Mouse (Mus musculus): ENCODE data around the gene Nedd1. TPM values are rescaled to one million over a fixed set of nuclear protein-coding genes. Genes with fewer than 3 reads are reported as not detected.

Nedd1 gene
- 52.5 and 54.1 TPM in 2 replicates for polyA plus RNA-seq (2014; fragmentation: Nextera tagmentation; extraction: Ambion mirVana)

- DNase-seq (ENCODE audit: low spot score), result peak; percentile 95
- 0% methylated on average over 56 of the region's 57 CpGs for WGBS
- ATAC-seq (ENCODE audit: insufficient number of reproducible peaks, low FRiP score, low TSS enrichment, low read depth), result peak; percentile 97
- Histone ChIP-seq H3K9me3 (ENCODE audit: control insufficient read depth, low read length) (no peaks in the 10 kb centered on the region), H3K27ac (replicated peaks; ENCODE audit: low read depth, low read length) (peak within 1 kb of the TSS; percentile 11; the same call in 1 of the 2 replicates), H3K4me1 (ENCODE audit: control insufficient read depth, insufficient read depth, low read length) (no peaks in the 10 kb centered on the region), H3K9ac (ENCODE audit: low read length) (peak within 1 kb of the TSS; percentile 81), H3K4me2 (ENCODE audit: low read depth, severe bottlenecking) (peak within 1 kb of the TSS; percentile 66), H3K36me3 (ENCODE audit: control insufficient read depth, insufficient read depth, low read length) (no peaks in the 10 kb centered on the region), H3K4me3 (ENCODE audit: low read depth, low read length) (peak within 1 kb of the TSS; percentile 77), H3K27me3 (ENCODE audit: control insufficient read depth, insufficient read depth, low read length) (no peaks in the 10 kb centered on the region)
Observed at GRCm38 (mm10) chr10:92721771-92722619, at the start of gene Nedd1. TSS of gene Nedd1 (minus strand) at chr10:92722420.

- WGBS, result 92% methylated on average over 5 of the region's 5 CpGs
- H3K9ac ChIP-seq (ENCODE audit: low read length), result no peak overlapping the region
- H3K36me3 ChIP-seq (ENCODE audit: control insufficient read depth, insufficient read depth, low read length), result no peaks in the 10 kb centered on the region
- DNase-seq (ENCODE audit: low spot score), result no peak
- H3K4me1 ChIP-seq (ENCODE audit: control insufficient read depth, insufficient read depth, low read length), result no peaks in the 10 kb centered on the region
- no peak overlapping the region for H3K4me2 ChIP-seq (ENCODE audit: low read depth, severe bottlenecking)
- H3K27ac ChIP-seq (replicated peaks; ENCODE audit: low read depth, low read length), result no peak overlapping the region
- no peaks in the 10 kb centered on the region for H3K9me3 ChIP-seq (ENCODE audit: control insufficient read depth, low read length)
- ATAC-seq (ENCODE audit: insufficient number of reproducible peaks, low FRiP score, low TSS enrichment, low read depth), result no peak
- H3K4me3 ChIP-seq (ENCODE audit: low read depth, low read length), result no peak overlapping the region
- no peaks in the 10 kb centered on the region for H3K27me3 ChIP-seq (ENCODE audit: control insufficient read depth, insufficient read depth, low read length)
Observed at GRCm38 (mm10) chr10:92754359-92754758, 32.1 kb upstream of the Nedd1 start.

DNA sequence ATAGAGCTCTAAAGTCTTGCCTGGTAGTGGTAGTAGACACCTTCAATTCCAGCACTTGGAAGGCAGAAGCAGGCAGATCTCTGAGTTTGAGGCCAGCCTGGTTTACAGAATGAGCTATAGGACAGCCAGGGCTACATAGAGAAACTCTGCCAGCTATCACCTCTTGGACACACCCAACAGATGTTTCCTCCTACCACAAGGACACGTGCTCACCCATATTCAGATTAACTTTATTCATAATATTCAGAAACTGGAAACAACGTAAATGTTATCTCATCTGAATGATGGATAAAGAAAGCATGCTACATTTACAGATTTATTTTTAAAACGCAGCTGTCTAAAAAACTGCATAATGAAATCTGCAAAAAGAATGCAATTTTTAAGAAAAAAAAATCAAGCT lies 8.1 kb upstream of the Nedd1 start:
- Histone ChIP-seq H3K36me3 (ENCODE audit: control insufficient read depth, insufficient read depth, low read length) (no peaks in the 10 kb centered on the region), H3K9ac (ENCODE audit: low read length) (no peak overlapping the region), H3K4me3 (ENCODE audit: low read depth, low read length) (no peak overlapping the region), H3K27ac (replicated peaks; ENCODE audit: low read depth, low read length) (no peak overlapping the region), H3K9me3 (ENCODE audit: control insufficient read depth, low read length) (no peaks in the 10 kb centered on the region), H3K4me2 (ENCODE audit: low read depth, severe bottlenecking) (no peak overlapping the region), H3K4me1 (ENCODE audit: control insufficient read depth, insufficient read depth, low read length) (no peaks in the 10 kb centered on the region), H3K27me3 (ENCODE audit: control insufficient read depth, insufficient read depth, low read length) (no peaks in the 10 kb centered on the region)
- ATAC-seq (ENCODE audit: insufficient number of reproducible peaks, low FRiP score, low TSS enrichment, low read depth) (no peak), DNase-seq (ENCODE audit: low spot score) (no peak)
- WGBS, result 89% methylated on average over 3 of the region's 3 CpGs

GRCm38 (mm10) chr10:92728723-92729122 lies 6.5 kb upstream of the Nedd1 start:
- Histone ChIP-seq H3K4me3 (ENCODE audit: low read depth, low read length) (no peak overlapping the region), H3K9me3 (ENCODE audit: control insufficient read depth, low read length) (no peaks in the 10 kb centered on the region), H3K4me2 (ENCODE audit: low read depth, severe bottlenecking) (no peak overlapping the region), H3K9ac (ENCODE audit: low read length) (no peak overlapping the region), H3K27ac (replicated peaks; ENCODE audit: low read depth, low read length) (no peak overlapping the region), H3K27me3 (ENCODE audit: control insufficient read depth, insufficient read depth, low read length) (no peaks in the 10 kb centered on the region), H3K4me1 (ENCODE audit: control insufficient read depth, insufficient read depth, low read length) (no peaks in the 10 kb centered on the region), H3K36me3 (ENCODE audit: control insufficient read depth, insufficient read depth, low read length) (no peaks in the 10 kb centered on the region)
- no peak for DNase-seq (ENCODE audit: low spot score)
- no peak for ATAC-seq (ENCODE audit: insufficient number of reproducible peaks, low FRiP score, low TSS enrichment, low read depth)
- WGBS, result 84% methylated on average over 3 of the region's 3 CpGs

DNA sequence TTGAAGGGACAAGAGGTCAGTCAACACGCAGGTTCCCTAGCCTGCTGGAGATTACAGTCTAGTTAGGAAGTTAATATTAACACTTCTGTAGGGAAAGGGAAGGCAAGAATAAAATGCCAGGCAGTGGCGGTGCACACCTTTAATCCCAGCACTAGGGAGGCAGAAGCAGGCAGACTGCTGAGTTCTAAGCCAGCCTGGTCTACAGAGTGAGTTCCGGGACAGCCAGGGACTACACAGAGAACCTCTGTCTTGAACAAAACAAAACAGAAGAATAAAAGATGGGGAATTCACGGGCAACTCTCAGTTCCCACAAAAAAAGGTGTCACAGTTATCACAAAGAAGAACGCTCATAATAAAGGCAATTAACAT lies 384 bp upstream of the Nedd1 start:
- no peak for DNase-seq (ENCODE audit: low spot score)
- no peaks in the 10 kb centered on the region for H3K9me3 ChIP-seq (ENCODE audit: control insufficient read depth, low read length)
- H3K4me1 ChIP-seq (ENCODE audit: control insufficient read depth, insufficient read depth, low read length), result no peaks in the 10 kb centered on the region
- peak overlapping the region; percentile 77 for H3K4me3 ChIP-seq (ENCODE audit: low read depth, low read length)
- WGBS, result 45% methylated on average over 5 of the region's 5 CpGs
- H3K27me3 ChIP-seq (ENCODE audit: control insufficient read depth, insufficient read depth, low read length), result no peaks in the 10 kb centered on the region
- H3K9ac ChIP-seq (ENCODE audit: low read length), result peak overlapping the region; percentile 81
- H3K4me2 ChIP-seq (ENCODE audit: low read depth, severe bottlenecking), result peak overlapping the region; percentile 66
- ATAC-seq (ENCODE audit: insufficient number of reproducible peaks, low FRiP score, low TSS enrichment, low read depth), result no peak
- H3K27ac ChIP-seq (replicated peaks; ENCODE audit: low read depth, low read length), result no peak overlapping the region
- H3K36me3 ChIP-seq (ENCODE audit: control insufficient read depth, insufficient read depth, low read length), result no peaks in the 10 kb centered on the region

GRCm38 (mm10) chr10:92699032-92699431 lies 23.2 kb downstream of the Nedd1 start:
- no peaks in the 10 kb centered on the region for H3K27me3 ChIP-seq (ENCODE audit: control insufficient read depth, insufficient read depth, low read length)
- DNase-seq (ENCODE audit: low spot score), result no peak
- WGBS, result 83% methylated on average over 6 of the region's 6 CpGs
- no peak overlapping the region for H3K4me3 ChIP-seq (ENCODE audit: low read depth, low read length)
- no peaks in the 10 kb centered on the region for H3K9me3 ChIP-seq (ENCODE audit: control insufficient read depth, low read length)
- H3K27ac ChIP-seq (replicated peaks; ENCODE audit: low read depth, low read length), result no peak overlapping the region
- no peak overlapping the region for H3K9ac ChIP-seq (ENCODE audit: low read length)
- no peak overlapping the region for H3K4me2 ChIP-seq (ENCODE audit: low read depth, severe bottlenecking)
- no peak for ATAC-seq (ENCODE audit: insufficient number of reproducible peaks, low FRiP score, low TSS enrichment, low read depth)
- no peaks in the 10 kb centered on the region for H3K4me1 ChIP-seq (ENCODE audit: control insufficient read depth, insufficient read depth, low read length)
- peaks cover 2% of the 10 kb centered on the region; the same call in 1 of the 2 replicates for H3K36me3 ChIP-seq (ENCODE audit: control insufficient read depth, insufficient read depth, low read length)

- Histone ChIP-seq H3K27me3 (ENCODE audit: control insufficient read depth, insufficient read depth, low read length) (no peaks in the 10 kb centered on the region), H3K4me2 (ENCODE audit: low read depth, severe bottlenecking) (no peak overlapping the region), H3K4me1 (ENCODE audit: control insufficient read depth, insufficient read depth, low read length) (no peaks in the 10 kb centered on the region), H3K9me3 (ENCODE audit: control insufficient read depth, low read length) (no peaks in the 10 kb centered on the region), H3K27ac (replicated peaks; ENCODE audit: low read depth, low read length) (no peak overlapping the region), H3K4me3 (ENCODE audit: low read depth, low read length) (no peak overlapping the region), H3K9ac (ENCODE audit: low read length) (no peak overlapping the region), H3K36me3 (ENCODE audit: control insufficient read depth, insufficient read depth, low read length) (no peaks in the 10 kb centered on the region)
- DNase-seq (ENCODE audit: low spot score), result no peak
- no peak for ATAC-seq (ENCODE audit: insufficient number of reproducible peaks, low FRiP score, low TSS enrichment, low read depth)
- WGBS, result 88% methylated on average over 4 of the region's 4 CpGs
Observed at GRCm38 (mm10) chr10:92675056-92675455, 47.2 kb downstream of the Nedd1 start.

- DNase-seq (ENCODE audit: low spot score) (no peak), ATAC-seq (ENCODE audit: insufficient number of reproducible peaks, low FRiP score, low TSS enrichment, low read depth) (no peak)
- H3K9me3 ChIP-seq (ENCODE audit: control insufficient read depth, low read length), result no peaks in the 10 kb centered on the region
- H3K27me3 ChIP-seq (ENCODE audit: control insufficient read depth, insufficient read depth, low read length), result no peaks in the 10 kb centered on the region
- 95% methylated on average over 4 of the region's 4 CpGs for WGBS
- no peak overlapping the region for H3K4me3 ChIP-seq (ENCODE audit: low read depth, low read length)
- H3K4me1 ChIP-seq (ENCODE audit: control insufficient read depth, insufficient read depth, low read length), result no peaks in the 10 kb centered on the region
- H3K4me2 ChIP-seq (ENCODE audit: low read depth, severe bottlenecking), result no peak overlapping the region
- no peak overlapping the region for H3K27ac ChIP-seq (replicated peaks; ENCODE audit: low read depth, low read length)
- no peak overlapping the region for H3K9ac ChIP-seq (ENCODE audit: low read length)
- no peaks in the 10 kb centered on the region for H3K36me3 ChIP-seq (ENCODE audit: control insufficient read depth, insufficient read depth, low read length)
Observed at GRCm38 (mm10) chr10:92671906-92672305, 50.3 kb downstream of the Nedd1 start.
